Mouse (Mus musculus) intestine, postnatal 0 days (tissue): Measurements from ENCODE around the gene Pde3a. TPM values are rescaled to one million over a fixed set of nuclear protein-coding genes. Genes with fewer than 3 reads are reported as not detected.
A peak's percentile ranks its signal among the peaks of the same experiment; 100 is the strongest.

Source experiments
- ATAC-seq: fragments of 200-750 bp; cut with Nextera tagmentation; 2 replicates; pipeline ENCODE4 v1.8.0; 2017; ENCODE audit warnings: mild to moderate bottlenecking, moderate TSS enrichment, moderate library complexity
- H3K27ac ChIP-seq: fragments of 300-500 bp; sonication (generic); 2 replicates; pipeline ENCODE4 v1.5.1; 2014; ENCODE audit warnings: mild to moderate bottlenecking, low read depth, low read length, moderate library complexity
- H3K27me3 ChIP-seq: fragments of 300-500 bp; sonication (generic); replicated peaks from 2 replicates; pipeline ENCODE4 v1.6.1; 2014; ENCODE audit warnings: low read length, mixed read lengths; ENCODE audit not compliant: control insufficient read depth, insufficient read depth
- H3K36me3 ChIP-seq: fragments of 300-500 bp; sonication (generic); 2 replicates; pipeline ENCODE4 v1.6.1; 2014; ENCODE audit warnings: mild to moderate bottlenecking, moderate library complexity; ENCODE audit not compliant: control insufficient read depth, insufficient read depth
- H3K4me1 ChIP-seq: fragments of 300-500 bp; sonication (generic); replicated peaks from 2 replicates; pipeline ENCODE4 v1.6.1; 2014; ENCODE audit warnings: antibody characterized with exemption, low read length, mixed read lengths; ENCODE audit not compliant: control insufficient read depth, insufficient read depth
- H3K4me2 ChIP-seq: fragments of 300-500 bp; sonication (generic); replicated peaks from 2 replicates; pipeline ENCODE4 v1.6.1; 2014; ENCODE audit warnings: low read depth, mild to moderate bottlenecking, moderate library complexity
- H3K4me3 ChIP-seq: fragments of 300-500 bp; sonication (generic); 2 replicates; pipeline ENCODE4 v1.5.1; 2014; ENCODE audit warnings: low read depth, low read length
- H3K9ac ChIP-seq: fragments of 300-500 bp; sonication (generic); 2 replicates; pipeline ENCODE4 v1.6.1; 2014; ENCODE audit warnings: mild to moderate bottlenecking, low read depth, low read length
- H3K9me3 ChIP-seq: fragments of 300-500 bp; sonication (generic); 2 replicates; pipeline ENCODE4 v1.6.1; 2016; ENCODE audit warnings: mixed run types; ENCODE audit not compliant: control insufficient read depth
- CTCF ChIP-seq: sonication (generic); IDR thresholded peaks from 2 replicates; pipeline ENCODE4 v1.5.1; 2016; ENCODE audit warnings: low read depth, mild to moderate bottlenecking, control low read depth, antibody characterized with exemption, moderate library complexity
- WGBS: fragments of 180-500 bp; shearing (Covaris S2); extraction: QIAGEN DNeasy Blood & Tissue Kit; methylation state at CpG from one replicate; pipeline ENCODE4 v1.1.7; 2014; 5-methylcytosine and 5-hydroxymethylcytosine counted together
- polyA plus RNA-seq: library from polyadenylated mRNA; unstranded; fragments of >200 nt; fragmentation: Nextera tagmentation; extraction: Ambion mirVana; gene quantifications from 2 replicates; pipeline ENCODE4 v1.2.1, GENCODE M21; 2015

The Pde3a gene
- polyA plus RNA-seq, 1 experiment from 2014 or later = 17.6 TPM

- Histone ChIP-seq H3K27me3 (no peaks in the 10 kb centered on the region), H3K4me2 (no peak overlapping the region), H3K4me1 (no peaks in the 10 kb centered on the region), H3K9me3 (no peaks in the 10 kb centered on the region), H3K9ac (no peak overlapping the region), H3K4me3 (no peak overlapping the region), H3K27ac (no peak overlapping the region), H3K36me3 (peaks cover 42% of the 10 kb centered on the region)
- ATAC-seq = no peak
- TF ChIP-seq CTCF = no peak
- 54% methylated on average over 13 of the region's 13 CpGs for WGBS
Observed at GRCm38 (mm10) chr6:141495634-141496418, 246.8 kb downstream of the Pde3a start.

GRCm38 (mm10) chr6:141499511-141499910 is 250.4 kb downstream of the Pde3a start:
- Histone ChIP-seq H3K9me3 (no peaks in the 10 kb centered on the region), H3K4me2 (no peak overlapping the region), H3K4me3 (no peak overlapping the region), H3K9ac (no peak overlapping the region), H3K36me3 (peaks cover 19% of the 10 kb centered on the region; the same call in 1 of the 2 replicates), H3K27me3 (no peaks in the 10 kb centered on the region), H3K27ac (no peak overlapping the region), H3K4me1 (no peaks in the 10 kb centered on the region)
- TF ChIP-seq CTCF = peak; percentile 65
- ATAC-seq = no peak

GRCm38 (mm10) chr6:141501171-141501570 is 252.1 kb downstream of the Pde3a start:
- ATAC-seq = no peak
- no peak for TF ChIP-seq CTCF
- Histone ChIP-seq H3K4me1 (no peaks in the 10 kb centered on the region), H3K27me3 (no peaks in the 10 kb centered on the region), H3K4me2 (no peak overlapping the region), H3K9me3 (no peaks in the 10 kb centered on the region), H3K36me3 (peaks cover 16% of the 10 kb centered on the region; the same call in 1 of the 2 replicates), H3K9ac (no peak overlapping the region), H3K27ac (no peak overlapping the region), H3K4me3 (no peak overlapping the region)
- 62% methylated on average over 3 of the region's 3 CpGs for WGBS

GRCm38 (mm10) chr6:141522541-141522940 is 273.5 kb downstream of the Pde3a start:
- H3K9me3 ChIP-seq = no peaks in the 10 kb centered on the region

GRCm38 (mm10) chr6:141523747-141524640 is 274.9 kb downstream of the Pde3a start, which contains the start of gene Slco1c1:
Gene Slco1c1, plus strand, starts transcription at chr6:141524368.
- H3K4me3 ChIP-seq = no peak within 1 kb of the TSS
- no peaks in the 10 kb centered on the region for H3K27me3 ChIP-seq
- no peak for TF ChIP-seq CTCF
- no peak for ATAC-seq
- no peak within 1 kb of the TSS for H3K27ac ChIP-seq
- no peaks in the 10 kb centered on the region for H3K36me3 ChIP-seq
- no peaks in the 10 kb centered on the region for H3K9me3 ChIP-seq
- no peak within 1 kb of the TSS for H3K4me2 ChIP-seq
- H3K4me1 ChIP-seq = no peaks in the 10 kb centered on the region
- H3K9ac ChIP-seq = no peak within 1 kb of the TSS
- WGBS = 51% methylated on average over 2 of the region's 2 CpGs

More at GRCm38 (mm10) chr6:141522541-141522940, 273.5 kb downstream of the Pde3a start:
- H3K9ac ChIP-seq = no peak overlapping the region
- H3K4me3 ChIP-seq = no peak overlapping the region
- TF ChIP-seq CTCF = no peak
- H3K27ac ChIP-seq = no peak overlapping the region
- H3K4me1 ChIP-seq = no peaks in the 10 kb centered on the region
- 65% methylated on average over 2 of the region's 2 CpGs for WGBS
- H3K27me3 ChIP-seq = no peaks in the 10 kb centered on the region
- H3K4me2 ChIP-seq = no peak overlapping the region
- no peaks in the 10 kb centered on the region for H3K36me3 ChIP-seq
- ATAC-seq = no peak

GRCm38 (mm10) chr6:141525787-141526186 is 276.7 kb downstream of the Pde3a start:
- ATAC-seq = no peak
- TF ChIP-seq CTCF = no peak
- no peak overlapping the region for H3K27ac ChIP-seq
- no peaks in the 10 kb centered on the region for H3K4me1 ChIP-seq
- H3K9me3 ChIP-seq = no peaks in the 10 kb centered on the region
- H3K27me3 ChIP-seq = no peaks in the 10 kb centered on the region
- H3K4me2 ChIP-seq = no peak overlapping the region
- H3K9ac ChIP-seq = no peak overlapping the region
- no peak overlapping the region for H3K4me3 ChIP-seq
- 92% methylated on average over 1 of the region's 1 CpGs for WGBS
- H3K36me3 ChIP-seq = no peaks in the 10 kb centered on the region
